Mouse (Mus musculus) lung, postnatal 0 days (tissue): ENCODE measurements around the gene Tmem80.

Experiments
- CTCF ChIP-seq: IDR thresholded peaks from 2 replicates; pipeline ENCODE4 v1.5.1; 2016; ENCODE audit warnings: antibody characterized with exemption, mild to moderate bottlenecking
- EP300 ChIP-seq: IDR thresholded peaks from 2 replicates; pipeline ENCODE4 v1.6.1; 2016; ENCODE audit warnings: antibody characterized with exemption, mild to moderate bottlenecking, control low read depth

- TF ChIP-seq CTCF, result no peak
- TF ChIP-seq EP300, result no peak
Measured at GRCm38 (mm10) chr7:141356971-141357370, 29.4 kb downstream of the Tmem80 start.
